Mouse (Mus musculus): ENCODE data around the gene Dgkz.

GRCm38 (mm10) chr2:91903171-91903925, 72.3 kb downstream of the Dgkz start:
- TF ChIP-seq POLR2A (IDR thresholded peaks at IDR 0.05; ENCODE audit: borderline replicate concordance, low read depth, low read length) (no peak), CTCF (IDR thresholded peaks at IDR 0.05; ENCODE audit: low read depth, low read length) (no peak)
